Mouse (Mus musculus): ENCODE data around the gene Cebpe. TPM values are rescaled to one million over a fixed set of nuclear protein-coding genes. Genes with fewer than 3 reads are reported as not detected.

Gene Cebpe
- polyA plus RNA-seq, 1 experiment from 2014 or later = not detected

DNA sequence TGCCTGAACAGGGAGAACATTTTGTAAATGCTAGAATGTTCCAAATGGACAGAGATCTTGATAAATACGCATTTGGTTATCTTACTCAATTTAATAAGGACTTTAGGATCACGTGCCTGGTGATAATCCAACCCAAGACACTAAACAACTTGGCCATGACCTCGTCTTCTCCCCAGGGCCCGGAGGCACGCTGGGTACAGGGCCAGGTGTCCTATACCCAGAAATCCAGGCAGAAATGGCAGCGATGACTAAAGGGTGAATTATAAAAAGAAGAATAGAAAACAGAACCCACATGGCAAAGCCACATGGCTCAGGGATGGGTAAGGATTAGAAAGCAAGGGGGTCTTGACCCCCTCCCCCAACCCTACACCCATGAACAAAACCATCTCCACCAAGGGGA lies 29.7 kb upstream of the Cebpe start:
- H3K27ac ChIP-seq (replicated peaks) = no peak overlapping the region
- no peaks in the 10 kb centered on the region for H3K9me3 ChIP-seq (replicated peaks)
- WGBS = 73% methylated on average over 6 of the region's 6 CpGs
- no peak overlapping the region for H3K9ac ChIP-seq
- H3K4me1 ChIP-seq = peaks cover 11% of the 10 kb centered on the region
- no peak overlapping the region for H3K4me3 ChIP-seq (replicated peaks)
- H3K36me3 ChIP-seq = no peaks in the 10 kb centered on the region
- no peaks in the 10 kb centered on the region for H3K27me3 ChIP-seq
- no peak for ATAC-seq (ENCODE audit: insufficient number of reproducible peaks, low FRiP score, low TSS enrichment, low read depth)
- H3K4me2 ChIP-seq (replicated peaks) = no peak overlapping the region

DNA sequence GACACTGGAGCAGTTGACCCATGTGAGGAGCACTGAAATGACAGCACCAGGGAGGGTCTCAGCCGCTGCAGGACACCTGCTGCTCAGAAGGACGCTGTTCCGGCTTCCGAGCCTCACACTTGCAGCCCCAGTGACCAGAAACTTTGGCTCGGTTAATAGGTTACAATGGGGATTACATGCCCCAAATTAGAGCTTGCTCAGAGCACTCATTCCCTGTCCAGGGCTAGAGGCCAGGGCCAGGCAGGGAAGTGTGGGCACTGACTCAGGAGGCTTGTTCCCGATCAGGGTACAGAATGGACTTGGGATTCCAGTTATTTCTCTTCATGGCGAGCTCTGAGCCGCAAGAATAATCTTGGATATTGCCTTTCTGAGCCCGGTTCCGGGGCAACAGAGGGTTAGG lies 25.7 kb upstream of the Cebpe start:
- WGBS = 77% methylated on average over 10 of the region's 10 CpGs
- Histone ChIP-seq H3K36me3 (no peaks in the 10 kb centered on the region), H3K4me3 (replicated peaks) (no peak overlapping the region), H3K9me3 (replicated peaks) (no peaks in the 10 kb centered on the region), H3K27me3 (no peaks in the 10 kb centered on the region), H3K27ac (replicated peaks) (no peak overlapping the region), H3K4me1 (peaks cover 11% of the 10 kb centered on the region), H3K9ac (no peak overlapping the region), H3K4me2 (replicated peaks) (no peak overlapping the region)
- ATAC-seq (ENCODE audit: insufficient number of reproducible peaks, low FRiP score, low TSS enrichment, low read depth) = no peak

DNA sequence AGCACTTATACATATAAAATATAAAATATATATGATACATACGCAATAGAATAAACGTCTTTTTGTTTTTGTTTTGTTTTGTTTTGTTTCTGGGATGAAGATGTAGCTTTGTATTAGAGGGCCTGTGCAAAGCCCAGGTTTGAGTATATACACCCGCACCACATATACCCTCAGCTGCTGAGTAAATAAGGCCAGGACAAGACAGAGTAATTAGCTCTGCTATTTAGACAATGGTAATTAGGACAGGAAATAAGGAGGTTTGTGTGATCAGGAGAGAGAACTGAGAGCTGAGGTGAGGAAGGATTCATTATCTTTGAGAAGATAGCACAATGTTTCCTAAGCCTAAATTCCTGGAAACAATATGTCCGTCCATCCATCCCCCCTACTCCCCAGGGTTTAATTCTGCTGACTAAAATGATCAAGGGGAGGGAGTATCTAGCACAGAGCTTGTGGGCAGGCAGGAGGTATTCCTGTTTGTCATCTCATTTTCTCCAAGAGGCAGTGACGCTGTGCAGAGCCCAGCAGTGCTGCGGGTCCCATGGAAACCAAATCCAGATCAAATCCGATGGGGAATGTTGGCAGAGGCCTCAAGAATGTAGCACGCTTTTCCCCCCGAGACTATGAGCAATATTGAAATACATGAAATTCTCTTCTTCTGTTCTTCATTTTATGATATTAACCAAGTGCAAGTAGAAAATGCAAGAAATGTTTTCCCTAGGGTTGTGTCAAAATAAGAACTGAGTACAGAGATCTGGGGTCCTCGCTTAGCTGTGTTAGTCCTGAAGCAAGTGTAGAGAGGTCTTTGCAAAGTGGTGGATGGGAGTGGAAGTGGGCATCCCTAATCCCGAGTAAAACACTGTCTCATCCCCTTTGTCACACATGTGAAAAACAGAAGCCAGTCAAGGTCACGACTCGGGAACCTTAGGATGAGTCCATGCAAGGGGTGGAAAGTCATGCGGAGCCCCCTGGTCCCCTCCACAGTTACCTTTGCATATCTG lies 24.9 kb upstream of the Cebpe start:
- no peak overlapping the region for H3K4me2 ChIP-seq (replicated peaks)
- 47% methylated on average over 14 of the region's 14 CpGs for WGBS
- no peak overlapping the region for H3K27ac ChIP-seq (replicated peaks)
- no peaks in the 10 kb centered on the region for H3K9me3 ChIP-seq (replicated peaks)
- H3K4me1 ChIP-seq = peaks cover 10% of the 10 kb centered on the region
- H3K36me3 ChIP-seq = no peaks in the 10 kb centered on the region
- no peak overlapping the region for H3K4me3 ChIP-seq (replicated peaks)
- no peaks in the 10 kb centered on the region for H3K27me3 ChIP-seq
- no peak for ATAC-seq (ENCODE audit: insufficient number of reproducible peaks, low FRiP score, low TSS enrichment, low read depth)
- no peak overlapping the region for H3K9ac ChIP-seq

DNA sequence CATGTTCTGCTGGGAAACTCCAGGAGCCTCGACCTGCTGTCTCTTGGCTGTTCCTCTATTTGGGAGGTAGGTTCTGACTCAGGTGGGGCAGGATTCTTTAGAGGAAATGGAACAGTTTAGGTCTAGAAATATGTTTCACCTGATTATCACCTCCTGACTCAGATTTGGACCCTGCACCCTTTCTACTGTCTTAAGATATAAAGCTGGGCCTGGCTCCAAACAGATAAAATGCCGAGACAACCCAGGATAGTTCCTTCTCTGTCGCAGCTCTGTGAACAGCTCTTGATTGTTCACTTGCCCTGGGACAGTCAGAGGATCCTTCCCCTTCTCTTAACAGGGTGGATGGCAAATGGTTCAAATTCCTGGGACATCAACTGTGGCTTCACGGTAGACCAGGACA lies 23.2 kb upstream of the Cebpe start:
- 75% methylated on average over 4 of the region's 4 CpGs for WGBS
- Histone ChIP-seq H3K4me2 (replicated peaks) (no peak overlapping the region), H3K9me3 (replicated peaks) (no peaks in the 10 kb centered on the region), H3K36me3 (no peaks in the 10 kb centered on the region), H3K27ac (replicated peaks) (no peak overlapping the region), H3K4me1 (peaks cover 7% of the 10 kb centered on the region), H3K27me3 (no peaks in the 10 kb centered on the region), H3K4me3 (replicated peaks) (no peak overlapping the region), H3K9ac (no peak overlapping the region)
- ATAC-seq (ENCODE audit: insufficient number of reproducible peaks, low FRiP score, low TSS enrichment, low read depth) = no peak

GRCm38 (mm10) chr14:54734004-54734403 lies 22.0 kb upstream of the Cebpe start:
- no peak for ATAC-seq (ENCODE audit: insufficient number of reproducible peaks, low FRiP score, low TSS enrichment, low read depth)
- no peak overlapping the region for H3K9ac ChIP-seq
- H3K4me1 ChIP-seq = peaks cover 7% of the 10 kb centered on the region
- H3K4me3 ChIP-seq (replicated peaks) = no peak overlapping the region
- WGBS = 67% methylated on average over 4 of the region's 4 CpGs
- H3K36me3 ChIP-seq = no peaks in the 10 kb centered on the region
- no peaks in the 10 kb centered on the region for H3K27me3 ChIP-seq
- H3K27ac ChIP-seq (replicated peaks) = no peak overlapping the region
- no peaks in the 10 kb centered on the region for H3K9me3 ChIP-seq (replicated peaks)
- H3K4me2 ChIP-seq (replicated peaks) = no peak overlapping the region

- no peak for ATAC-seq (ENCODE audit: insufficient number of reproducible peaks, low FRiP score, low TSS enrichment, low read depth)
- Histone ChIP-seq H3K9me3 (replicated peaks) (no peaks in the 10 kb centered on the region), H3K27me3 (no peaks in the 10 kb centered on the region), H3K27ac (replicated peaks) (no peak overlapping the region), H3K4me2 (replicated peaks) (no peak overlapping the region), H3K4me3 (replicated peaks) (no peak overlapping the region), H3K4me1 (peaks cover 7% of the 10 kb centered on the region), H3K9ac (no peak overlapping the region), H3K36me3 (no peaks in the 10 kb centered on the region)
- WGBS = 87% methylated on average over 8 of the region's 8 CpGs
Observed at GRCm38 (mm10) chr14:54732206-54732605, 20.2 kb upstream of the Cebpe start.

GRCm38 (mm10) chr14:54730305-54730704 lies 18.3 kb upstream of the Cebpe start:
- H3K9ac ChIP-seq = no peak overlapping the region
- H3K4me2 ChIP-seq (replicated peaks) = no peak overlapping the region
- no peak for ATAC-seq (ENCODE audit: insufficient number of reproducible peaks, low FRiP score, low TSS enrichment, low read depth)
- H3K27ac ChIP-seq (replicated peaks) = no peak overlapping the region
- H3K4me3 ChIP-seq (replicated peaks) = no peak overlapping the region
- no peaks in the 10 kb centered on the region for H3K9me3 ChIP-seq (replicated peaks)
- H3K27me3 ChIP-seq = no peaks in the 10 kb centered on the region
- H3K4me1 ChIP-seq = no peaks in the 10 kb centered on the region
- WGBS = 68% methylated on average over 6 of the region's 6 CpGs
- H3K36me3 ChIP-seq = no peaks in the 10 kb centered on the region

DNA sequence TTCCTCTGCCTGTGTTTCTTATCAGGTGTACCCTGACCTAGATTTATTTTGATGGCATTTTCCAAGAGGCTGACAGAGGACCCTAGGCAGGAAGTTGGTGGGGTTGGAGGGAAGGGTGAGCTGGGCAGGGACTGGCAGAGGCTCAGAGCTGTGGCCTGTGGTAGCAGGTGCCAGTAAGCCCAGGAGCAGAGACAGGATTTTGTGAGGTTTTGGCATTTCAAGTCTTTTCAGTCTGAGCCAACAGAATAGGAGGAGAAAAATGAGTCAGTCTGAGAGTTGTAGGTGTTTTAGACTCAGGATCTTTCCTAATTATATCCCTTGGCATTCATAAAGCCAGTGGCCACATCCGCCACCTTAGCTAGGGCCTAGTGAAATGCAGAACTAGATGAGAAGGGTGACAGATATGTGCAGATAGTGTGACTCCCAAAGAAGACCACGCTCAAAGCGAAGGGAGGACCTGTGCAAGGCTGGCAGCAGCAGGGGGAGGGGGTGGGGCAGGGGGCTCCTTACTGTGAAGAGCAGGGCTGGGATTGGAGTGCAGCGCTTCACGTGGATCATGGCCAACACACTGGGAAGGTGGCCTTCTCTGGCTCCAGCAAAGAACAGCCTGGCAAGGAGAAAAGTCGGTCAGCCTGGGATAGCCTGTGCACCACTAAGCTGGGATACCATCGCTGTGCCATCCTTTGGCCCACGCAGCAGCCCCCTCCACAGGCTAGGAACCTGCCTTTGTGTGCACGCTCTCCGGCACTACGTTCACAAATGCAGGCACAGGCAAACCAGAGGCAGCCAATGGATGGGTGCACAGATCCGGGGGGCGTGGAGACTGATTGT lies 17.1 kb upstream of the Cebpe start:
- no peak overlapping the region for H3K27ac ChIP-seq (replicated peaks)
- no peaks in the 10 kb centered on the region for H3K4me1 ChIP-seq
- no peaks in the 10 kb centered on the region for H3K36me3 ChIP-seq
- WGBS = 70% methylated on average over 13 of the region's 13 CpGs
- no peak overlapping the region for H3K9ac ChIP-seq
- no peaks in the 10 kb centered on the region for H3K9me3 ChIP-seq (replicated peaks)
- no peak for ATAC-seq (ENCODE audit: insufficient number of reproducible peaks, low FRiP score, low TSS enrichment, low read depth)
- H3K27me3 ChIP-seq = no peaks in the 10 kb centered on the region
- no peak overlapping the region for H3K4me2 ChIP-seq (replicated peaks)
- H3K4me3 ChIP-seq (replicated peaks) = no peak overlapping the region

DNA sequence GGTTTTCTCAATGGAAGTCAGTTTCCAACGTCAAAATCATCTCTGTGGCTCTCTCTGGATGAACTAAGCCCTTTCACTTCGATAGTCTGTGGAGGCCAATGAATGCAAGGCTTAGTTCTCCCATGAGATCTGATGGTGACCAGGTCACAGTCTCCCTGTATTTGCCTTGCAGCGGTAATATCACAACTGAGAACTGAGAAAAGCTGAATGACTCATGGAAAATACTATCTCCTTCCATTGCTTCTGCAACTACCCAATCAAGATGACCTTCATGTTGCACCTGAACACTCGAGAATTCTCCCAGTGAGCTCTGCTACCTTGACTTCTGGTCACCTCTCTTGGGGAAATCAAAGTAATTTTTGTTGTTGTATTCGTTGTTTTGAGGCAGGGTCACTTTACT lies 15.6 kb upstream of the Cebpe start:
- WGBS = 68% methylated on average over 5 of the region's 5 CpGs
- H3K4me1 ChIP-seq = no peaks in the 10 kb centered on the region
- H3K27me3 ChIP-seq = no peaks in the 10 kb centered on the region
- no peak overlapping the region for H3K9ac ChIP-seq
- no peak overlapping the region for H3K27ac ChIP-seq (replicated peaks)
- no peak overlapping the region for H3K4me3 ChIP-seq (replicated peaks)
- no peaks in the 10 kb centered on the region for H3K36me3 ChIP-seq
- no peak overlapping the region for H3K4me2 ChIP-seq (replicated peaks)
- no peaks in the 10 kb centered on the region for H3K9me3 ChIP-seq (replicated peaks)
- no peak for ATAC-seq (ENCODE audit: insufficient number of reproducible peaks, low FRiP score, low TSS enrichment, low read depth)

DNA sequence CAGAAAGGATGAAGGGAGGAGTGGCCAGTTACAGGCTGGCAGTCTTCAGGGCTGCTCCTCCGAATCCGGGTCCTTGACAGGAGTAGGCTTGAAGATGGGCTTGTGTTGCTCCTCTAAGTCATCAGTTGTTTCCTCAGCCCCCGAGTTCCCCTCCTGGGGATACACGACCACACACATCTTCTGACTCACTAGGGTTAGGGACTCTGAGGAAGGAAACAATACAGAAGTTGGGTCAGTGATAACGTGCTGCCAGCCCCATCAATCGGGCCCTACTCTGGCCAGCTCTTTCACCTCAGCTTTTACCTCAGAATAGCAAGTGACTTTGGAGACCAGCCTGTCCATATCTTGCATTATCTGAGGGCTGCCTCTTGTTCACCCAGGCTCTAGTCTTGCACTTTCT lies 12.1 kb upstream of the Cebpe start:
- Histone ChIP-seq H3K4me1 (no peaks in the 10 kb centered on the region), H3K27ac (replicated peaks) (no peak overlapping the region), H3K9me3 (replicated peaks) (no peaks in the 10 kb centered on the region), H3K36me3 (no peaks in the 10 kb centered on the region), H3K27me3 (no peaks in the 10 kb centered on the region), H3K4me3 (replicated peaks) (no peak overlapping the region), H3K9ac (no peak overlapping the region), H3K4me2 (replicated peaks) (no peak overlapping the region)
- 72% methylated on average over 6 of the region's 6 CpGs for WGBS
- ATAC-seq (ENCODE audit: insufficient number of reproducible peaks, low FRiP score, low TSS enrichment, low read depth) = no peak

DNA sequence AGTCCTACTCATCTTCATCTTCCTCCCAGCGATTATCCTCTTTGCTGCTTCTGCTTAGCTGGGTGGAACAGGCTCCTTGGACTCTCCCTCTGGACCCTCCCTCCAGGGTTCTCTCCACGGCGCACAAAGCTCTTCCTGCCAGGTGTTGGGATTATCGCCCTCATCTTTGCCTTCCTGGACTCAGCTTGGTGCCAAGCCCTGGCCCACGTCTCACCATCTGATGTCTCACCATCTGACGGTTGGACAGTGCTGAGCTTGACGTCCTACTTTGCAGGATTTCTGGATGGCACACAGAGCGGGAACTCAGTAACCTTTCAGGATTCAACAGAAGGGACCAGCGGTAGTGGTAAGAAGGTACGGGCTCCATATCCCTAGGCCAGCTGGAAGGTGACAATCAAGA lies 9.7 kb upstream of the Cebpe start:
- H3K9ac ChIP-seq = no peak overlapping the region
- H3K27ac ChIP-seq (replicated peaks) = no peak overlapping the region
- H3K27me3 ChIP-seq = no peaks in the 10 kb centered on the region
- no peak for ATAC-seq (ENCODE audit: insufficient number of reproducible peaks, low FRiP score, low TSS enrichment, low read depth)
- 72% methylated on average over 10 of the region's 10 CpGs for WGBS
- H3K4me2 ChIP-seq (replicated peaks) = no peak overlapping the region
- no peaks in the 10 kb centered on the region for H3K36me3 ChIP-seq
- no peak overlapping the region for H3K4me3 ChIP-seq (replicated peaks)
- no peaks in the 10 kb centered on the region for H3K9me3 ChIP-seq (replicated peaks)
- no peaks in the 10 kb centered on the region for H3K4me1 ChIP-seq

All from embryonic facial prominence, embryonic 15.5 days (tissue).